Mouse (Mus musculus) kidney, embryonic 15.5 days (tissue): Measurements from ENCODE around the gene Arid1a. TPM values are rescaled to one million over a fixed set of nuclear protein-coding genes. Genes with fewer than 3 reads are reported as not detected.

Experiments used
- ATAC-seq: fragments of 200-750 bp; cut with Nextera tagmentation; replicated peaks from 2 replicates; pipeline ENCODE4 v1.8.0; 2017; ENCODE audit warnings: moderate TSS enrichment; ENCODE audit not compliant: low FRiP score
- H3K27ac ChIP-seq: fragments of 300-500 bp; sonication (generic); 2 replicates; pipeline ENCODE4 v1.5.1; 2015; ENCODE audit warnings: mild to moderate bottlenecking, inconsistent platforms
- H3K27me3 ChIP-seq: fragments of 300-500 bp; sonication (generic); 2 replicates; pipeline ENCODE4 v1.6.1; 2015; ENCODE audit warnings: inconsistent platforms
- H3K36me3 ChIP-seq: fragments of 300-500 bp; sonication (generic); 2 replicates; pipeline ENCODE4 v1.6.1; 2015; ENCODE audit warnings: inconsistent platforms
- H3K4me1 ChIP-seq: fragments of 300-500 bp; sonication (generic); 2 replicates; pipeline ENCODE4 v1.6.1; 2015; ENCODE audit warnings: inconsistent platforms
- H3K4me2 ChIP-seq: fragments of 300-500 bp; sonication (generic); 2 replicates; pipeline ENCODE4 v1.6.1; 2015; ENCODE audit warnings: moderate library complexity, mild to moderate bottlenecking, inconsistent platforms
- H3K4me3 ChIP-seq: fragments of 300-500 bp; sonication (generic); replicated peaks from 2 replicates; pipeline ENCODE4 v1.5.1; 2015; ENCODE audit warnings: mild to moderate bottlenecking, inconsistent platforms
- H3K9ac ChIP-seq: fragments of 300-500 bp; sonication (generic); 2 replicates; pipeline ENCODE4 v1.6.1; 2015; ENCODE audit warnings: mild to moderate bottlenecking, inconsistent platforms
- H3K9me3 ChIP-seq: fragments of 300-500 bp; sonication (generic); replicated peaks from 2 replicates; pipeline ENCODE4 v1.6.1; 2016; ENCODE audit warnings: inconsistent platforms
- WGBS: fragments of 180-500 bp; shearing (Covaris S2); methylation state at CpG from one replicate; pipeline ENCODE4 v1.1.7; 2015; ENCODE audit warnings: mixed read lengths; 5-methylcytosine and 5-hydroxymethylcytosine counted together
- microRNA-seq: library from miRNA; unstranded; fragments of <30 nt; microRNA quantifications from one replicate; pipeline ENCODE4, GENCODE M21; 2016
- polyA plus RNA-seq: library from polyadenylated mRNA; unstranded; fragments of >200 nt; fragmentation: Nextera tagmentation; extraction: Ambion mirVana; gene quantifications from 2 replicates; pipeline ENCODE4 v1.2.1, GENCODE M21; 2015

Gene Arid1a
- polyA plus RNA-seq, 1 experiment from 2014 or later = 36.1 TPM

DNA sequence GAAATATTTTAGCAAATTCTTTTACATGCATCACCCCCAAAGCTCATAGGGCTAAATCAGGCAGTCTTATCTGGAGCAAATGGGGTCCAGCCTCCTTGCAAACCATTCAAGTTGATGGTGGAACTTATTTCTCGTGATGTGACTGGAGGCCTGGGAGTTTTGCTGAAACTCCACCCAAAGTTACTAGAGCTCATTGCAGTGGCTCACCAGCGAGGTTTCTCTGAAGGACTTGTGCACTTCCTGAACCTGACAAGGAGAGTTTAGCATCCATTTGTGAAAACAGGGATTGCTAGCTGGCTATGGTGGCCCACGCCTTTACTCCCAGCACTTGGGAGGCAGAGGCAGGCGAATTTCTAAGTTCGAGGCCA is 122.5 kb downstream of the Arid1a start:
- no peaks in the 10 kb centered on the region for H3K27me3 ChIP-seq
- no peak overlapping the region for H3K27ac ChIP-seq
- peak overlapping the region; percentile 70; the same call in 1 of the 2 replicates for H3K4me3 ChIP-seq
- no peak for ATAC-seq
- WGBS = 78% methylated on average over 5 of the region's 5 CpGs
- no peaks in the 10 kb centered on the region for H3K36me3 ChIP-seq
- H3K4me2 ChIP-seq = no peak overlapping the region
- H3K9me3 ChIP-seq = no peaks in the 10 kb centered on the region
- no peak overlapping the region for H3K9ac ChIP-seq
- peaks cover 41% of the 10 kb centered on the region for H3K4me1 ChIP-seq

DNA sequence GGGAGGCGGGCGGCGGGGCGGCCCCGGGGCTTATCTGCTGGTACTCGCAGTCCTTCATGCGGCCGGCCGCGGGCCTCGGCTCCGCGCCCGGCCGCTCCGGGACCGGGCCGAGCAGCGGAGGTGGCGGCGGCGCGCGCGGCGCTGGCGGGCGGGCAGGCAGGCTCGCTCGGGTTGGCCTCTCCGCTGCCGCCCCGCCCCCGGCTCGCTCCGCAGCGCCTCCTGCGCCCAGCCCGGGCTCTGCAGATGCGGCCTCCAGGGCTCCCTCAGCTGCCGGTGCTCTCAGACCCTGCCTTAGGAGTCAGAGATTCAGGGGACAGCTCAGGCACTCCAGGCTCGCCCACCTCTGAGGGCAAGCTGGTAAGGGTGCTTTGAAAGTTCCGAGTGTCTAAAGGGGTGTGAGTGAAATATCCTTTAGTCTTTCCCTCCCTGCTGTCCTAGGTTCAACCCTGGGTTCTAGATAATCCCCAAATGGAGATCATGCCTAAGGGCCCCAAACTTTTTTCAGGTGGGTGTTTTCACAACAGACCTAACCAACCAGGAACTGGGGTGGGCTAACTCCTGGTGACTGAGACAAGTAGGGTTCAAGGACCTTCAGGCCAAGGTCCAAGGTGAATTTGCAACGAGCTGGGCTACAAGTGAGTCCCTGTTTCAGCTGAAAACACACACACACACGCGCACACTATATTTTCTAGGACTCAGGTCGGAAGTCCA is 123.1 kb downstream of the Arid1a start:
- Histone ChIP-seq H3K4me3 (peak overlapping the region; percentile 70), H3K27ac (peak overlapping the region; percentile 78), H3K4me2 (peak overlapping the region; percentile 95), H3K9me3 (no peaks in the 10 kb centered on the region), H3K9ac (peak overlapping the region; percentile 85), H3K4me1 (peaks cover 46% of the 10 kb centered on the region), H3K36me3 (no peaks in the 10 kb centered on the region), H3K27me3 (no peaks in the 10 kb centered on the region)
- WGBS = 9% methylated on average over 37 of the region's 47 CpGs
- ATAC-seq = peak; percentile 89

DNA sequence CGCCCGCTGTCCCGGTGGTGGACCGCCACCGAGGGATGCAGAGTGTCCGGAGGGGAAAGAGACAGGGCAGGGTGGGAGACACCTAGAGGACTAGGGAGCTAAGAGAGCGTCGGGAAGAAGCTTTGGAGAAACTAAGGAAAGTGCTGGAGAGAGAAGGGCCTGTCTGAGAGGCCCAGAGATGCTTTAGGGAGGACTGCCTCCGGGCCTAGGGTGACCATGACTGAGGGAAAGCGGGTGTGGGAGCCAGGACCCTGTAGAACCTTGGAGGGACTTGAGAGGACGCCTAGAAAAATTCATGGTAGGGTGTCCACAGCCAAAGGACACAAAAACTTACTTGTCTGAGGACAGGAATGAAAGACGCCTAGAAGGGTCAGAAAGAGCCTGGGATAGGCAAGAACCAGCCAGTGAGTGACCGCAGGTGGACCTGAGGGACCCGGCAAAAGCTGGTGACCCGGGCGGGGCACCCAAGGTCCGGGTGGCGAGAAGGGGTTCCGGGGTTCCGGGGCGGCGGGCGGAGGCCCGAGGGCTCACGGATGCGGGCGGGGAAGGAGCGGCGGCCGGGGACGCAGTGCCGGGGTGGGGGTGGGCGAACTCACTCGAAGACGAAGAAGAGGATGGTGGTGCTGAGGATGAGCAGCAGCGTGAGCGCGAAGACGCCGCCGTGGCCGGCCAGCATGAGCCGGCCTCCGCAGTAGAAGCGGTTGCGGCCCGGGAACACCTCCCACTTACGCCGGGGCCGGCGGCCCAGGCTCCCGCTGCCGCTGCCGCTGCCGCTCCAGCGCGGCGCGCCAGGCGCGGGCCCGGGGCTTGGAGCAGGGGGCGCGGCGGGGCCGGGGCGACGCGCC is 123.9 kb downstream of the Arid1a start:
- Histone ChIP-seq H3K4me1 (peaks cover 50% of the 10 kb centered on the region), H3K27ac (peak overlapping the region; percentile 78), H3K9ac (peak overlapping the region; percentile 85), H3K4me2 (peak overlapping the region; percentile 95), H3K4me3 (peak overlapping the region; percentile 70), H3K27me3 (no peaks in the 10 kb centered on the region), H3K36me3 (no peaks in the 10 kb centered on the region), H3K9me3 (no peaks in the 10 kb centered on the region)
- ATAC-seq = peak; percentile 73
- 1% methylated on average over 67 of the region's 69 CpGs for WGBS

DNA sequence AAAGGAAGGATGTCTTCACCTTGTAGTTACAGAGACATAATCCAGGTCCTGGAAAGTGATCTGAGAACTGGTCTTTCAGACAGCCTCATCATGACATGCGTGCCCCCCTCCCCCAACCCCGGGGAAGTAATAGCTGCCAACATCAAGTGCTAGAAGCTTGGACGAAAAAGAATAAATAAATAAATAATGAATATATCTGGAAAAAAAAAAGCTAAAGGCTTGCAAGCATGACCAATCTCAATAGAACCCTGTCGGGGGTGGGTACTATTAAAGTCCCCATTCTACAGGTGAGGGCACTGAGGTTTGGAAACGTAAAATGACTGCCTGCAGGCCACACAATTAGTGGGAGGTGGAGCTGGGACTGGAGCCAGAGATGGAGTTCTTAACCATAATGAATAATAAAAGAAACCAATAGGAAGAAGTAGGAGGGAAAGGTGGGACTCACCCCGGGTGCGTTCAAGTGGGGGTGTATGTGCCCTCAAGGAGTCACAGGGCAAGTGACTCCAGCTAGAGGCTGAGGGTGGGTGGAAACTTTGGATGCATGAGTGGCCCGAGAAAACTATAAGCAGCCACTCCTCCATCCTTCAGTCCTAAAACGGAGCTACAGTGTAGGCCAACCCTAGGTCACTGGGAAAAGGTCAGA is 124.7 kb downstream of the Arid1a start:
- Histone ChIP-seq H3K4me3 (peak overlapping the region; percentile 70), H3K9me3 (no peaks in the 10 kb centered on the region), H3K27me3 (no peaks in the 10 kb centered on the region), H3K4me1 (peaks cover 54% of the 10 kb centered on the region), H3K27ac (peak overlapping the region; percentile 78), H3K4me2 (peak overlapping the region; percentile 95), H3K36me3 (peaks cover 2% of the 10 kb centered on the region), H3K9ac (peak overlapping the region; percentile 85)
- WGBS = 32% methylated on average over 9 of the region's 9 CpGs
- ATAC-seq = no peak

DNA sequence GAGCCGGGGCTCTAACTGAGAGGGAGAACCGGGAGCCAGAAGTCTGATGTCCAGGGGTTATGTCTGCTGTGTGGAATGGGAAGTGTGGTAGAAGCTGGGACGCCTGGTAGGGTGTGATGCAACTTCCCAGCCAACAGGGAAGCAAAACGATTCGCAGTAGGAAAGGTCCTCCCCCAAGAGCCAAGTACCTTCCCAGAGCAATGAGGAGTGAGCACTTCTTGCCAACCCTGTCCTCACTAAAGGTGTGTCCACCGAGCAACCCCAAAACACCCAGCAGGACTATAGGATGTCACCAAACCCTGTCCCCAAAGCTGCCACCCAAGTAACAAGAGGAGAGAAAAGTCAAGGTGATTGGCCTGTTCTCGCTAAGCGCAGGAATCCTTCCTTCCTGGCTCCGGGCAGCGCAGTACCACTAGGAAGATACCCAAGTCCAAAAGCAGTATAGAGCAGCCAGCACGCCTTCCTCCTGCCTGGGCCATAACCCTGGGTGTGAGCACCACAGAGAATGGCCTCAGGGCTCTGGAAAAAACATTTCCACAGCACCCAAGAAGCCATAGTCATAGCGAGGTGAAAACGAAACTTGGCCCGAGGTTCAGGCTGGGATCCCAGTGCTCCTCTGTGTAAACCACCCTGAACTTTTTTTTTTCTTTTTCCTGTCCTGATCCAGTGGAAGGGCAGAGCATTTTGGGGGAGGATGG is 125.3 kb downstream of the Arid1a start:
- WGBS = 72% methylated on average over 14 of the region's 14 CpGs
- H3K36me3 ChIP-seq = peaks cover 8% of the 10 kb centered on the region
- peak overlapping the region; percentile 95 for H3K4me2 ChIP-seq
- 0 out of 2 replicates have a peak overlapping the region, but pooled peaks have one; percentile 0 for H3K9ac ChIP-seq
- peaks cover 60% of the 10 kb centered on the region for H3K4me1 ChIP-seq
- no peak for ATAC-seq
- peak overlapping the region; percentile 70 for H3K4me3 ChIP-seq
- H3K27me3 ChIP-seq = no peaks in the 10 kb centered on the region
- H3K9me3 ChIP-seq = no peaks in the 10 kb centered on the region
- H3K27ac ChIP-seq = 0 out of 2 replicates have a peak overlapping the region, but pooled peaks have one; percentile 13

DNA sequence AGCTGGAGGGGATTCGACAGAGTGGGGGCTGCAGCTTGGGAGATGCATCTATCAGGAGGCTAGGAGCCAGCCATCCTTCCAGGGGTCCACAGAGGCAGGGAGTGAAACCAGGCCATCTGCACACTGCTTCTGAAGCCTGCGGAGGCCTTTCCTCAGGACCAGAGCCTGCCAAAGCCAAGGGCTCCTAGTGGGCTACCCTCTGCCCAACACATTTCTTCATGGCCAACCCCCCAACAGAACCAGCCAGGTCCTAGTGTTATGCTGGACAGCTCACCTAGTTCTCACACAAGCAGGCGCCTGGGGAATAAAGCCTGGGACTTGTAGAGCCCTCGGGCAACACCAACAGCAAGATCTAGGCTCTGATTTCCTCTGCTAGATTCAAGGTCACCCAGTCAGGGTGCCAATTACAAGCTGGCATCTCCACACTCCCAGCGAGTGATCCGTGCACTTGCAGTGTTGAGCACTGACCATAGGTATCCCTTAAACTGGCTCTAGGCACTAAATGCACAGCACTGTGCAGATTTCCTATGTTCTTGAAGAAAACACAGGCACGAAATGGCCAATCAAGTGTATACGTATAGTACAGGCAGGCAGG is 126.1 kb downstream of the Arid1a start:
- no peak overlapping the region for H3K4me3 ChIP-seq
- 0 out of 2 replicates have a peak overlapping the region, but pooled peaks have one; percentile 0 for H3K9ac ChIP-seq
- 88% methylated on average over 8 of the region's 8 CpGs for WGBS
- peaks cover 68% of the 10 kb centered on the region for H3K4me1 ChIP-seq
- H3K4me2 ChIP-seq = peak overlapping the region; percentile 95; the same call in 1 of the 2 replicates
- ATAC-seq = no peak
- H3K27me3 ChIP-seq = no peaks in the 10 kb centered on the region
- peaks cover 15% of the 10 kb centered on the region for H3K36me3 ChIP-seq
- no peaks in the 10 kb centered on the region for H3K9me3 ChIP-seq
- no peak overlapping the region; the same call in 1 of the 2 replicates for H3K27ac ChIP-seq

DNA sequence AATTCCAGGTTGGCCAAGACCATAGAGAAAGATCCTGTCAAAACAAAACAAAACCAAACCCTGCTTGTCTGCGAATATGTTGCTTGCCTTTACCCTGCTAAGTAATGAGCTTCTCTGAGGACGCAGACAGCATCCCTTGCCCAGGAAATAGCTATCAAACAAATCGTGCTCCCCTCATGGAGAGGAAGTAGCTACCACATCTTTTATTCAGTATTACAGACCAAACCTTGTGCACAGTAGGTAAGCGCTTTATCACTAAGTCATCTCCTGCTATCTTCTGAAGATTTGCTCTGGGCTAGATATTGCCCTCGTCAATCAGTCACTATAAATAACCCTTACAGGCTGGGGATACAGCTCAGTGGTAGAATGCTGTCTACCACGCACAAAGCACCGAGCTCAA is 127.4 kb downstream of the Arid1a start:
- WGBS = 82% methylated on average over 7 of the region's 7 CpGs
- Histone ChIP-seq H3K4me1 (peaks cover 77% of the 10 kb centered on the region), H3K27ac (no peak overlapping the region), H3K36me3 (peaks cover 25% of the 10 kb centered on the region), H3K4me2 (no peak overlapping the region), H3K27me3 (no peaks in the 10 kb centered on the region), H3K9ac (no peak overlapping the region), H3K4me3 (no peak overlapping the region), H3K9me3 (no peaks in the 10 kb centered on the region)
- ATAC-seq = no peak

Small RNA genes lying within 50 kb of the gene (microRNA-seq; reads per million reads assigned to microRNA genes)
- gene Mir7227 = 0.44 reads per million

Other genes with a start within 250 kb of the Arid1a start
- gene Kdf1, start 237.8 kb downstream of the Arid1a start, polyA plus RNA-seq = 22.0 and 22.4 TPM in 2 replicates
- gene Nudc, start 210.8 kb downstream of the Arid1a start, polyA plus RNA-seq = 334 and 359 TPM in 2 replicates
- 0.44 and 0.64 TPM in 2 replicates for gene Nr0b2, start 203.4 kb downstream of the Arid1a start, polyA plus RNA-seq
- 7.4 and 7.8 TPM in 2 replicates for gene Gpatch3, start 182.0 kb downstream of the Arid1a start, polyA plus RNA-seq
- 19.8 and 20.3 TPM in 2 replicates for gene Gpn2, start 172.4 kb downstream of the Arid1a start, polyA plus RNA-seq
- gene Sfn, start 154.6 kb downstream of the Arid1a start, polyA plus RNA-seq = 9.8 and 13.3 TPM in 2 replicates
- 2.5 and 3.8 TPM in 2 replicates for gene Zdhhc18, start 106.6 kb downstream of the Arid1a start, polyA plus RNA-seq
- gene Pigv, start 84.1 kb downstream of the Arid1a start, polyA plus RNA-seq = 19.9 and 20.2 TPM in 2 replicates
- 44.5 and 47.5 TPM in 2 replicates for gene Rps6ka1, start 131.0 kb upstream of the Arid1a start, polyA plus RNA-seq
- 2,667 and 2,783 TPM in 2 replicates for gene Hmgn2, start 211.9 kb upstream of the Arid1a start, polyA plus RNA-seq
- 47.4 and 48.4 TPM in 2 replicates for gene Dhdds, start 244.1 kb upstream of the Arid1a start, polyA plus RNA-seq